Mouse (Mus musculus): ENCODE data around the gene Olfr118. TPM values are rescaled to one million over a fixed set of nuclear protein-coding genes. Genes with fewer than 3 reads are reported as not detected.

The Olfr118 gene
- not detected in 2 replicates for total RNA-seq (2023)

DNA sequence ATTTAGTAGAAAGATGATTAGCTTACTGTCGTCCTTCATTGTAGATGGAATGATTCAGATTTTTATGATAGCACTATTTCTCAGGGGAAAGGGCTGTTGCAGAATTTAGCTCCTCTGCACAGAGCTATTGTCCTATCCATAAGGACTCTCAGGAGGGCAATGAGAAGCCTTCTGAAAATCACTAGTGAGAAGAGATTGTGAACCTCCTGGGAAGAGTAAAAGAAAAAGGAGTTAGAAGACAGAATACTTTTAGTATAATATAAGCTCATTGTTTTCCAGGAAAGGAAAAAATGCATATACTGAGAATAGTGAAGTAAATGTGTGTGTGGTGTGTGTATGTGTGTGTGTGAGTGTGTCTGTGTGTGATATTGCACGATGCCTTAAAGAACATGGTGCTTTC lies at the start of gene Olfr118:
Olfr118 (plus strand) TSS at position 301 of the 400 bp plus-strand sequence.

DNA sequence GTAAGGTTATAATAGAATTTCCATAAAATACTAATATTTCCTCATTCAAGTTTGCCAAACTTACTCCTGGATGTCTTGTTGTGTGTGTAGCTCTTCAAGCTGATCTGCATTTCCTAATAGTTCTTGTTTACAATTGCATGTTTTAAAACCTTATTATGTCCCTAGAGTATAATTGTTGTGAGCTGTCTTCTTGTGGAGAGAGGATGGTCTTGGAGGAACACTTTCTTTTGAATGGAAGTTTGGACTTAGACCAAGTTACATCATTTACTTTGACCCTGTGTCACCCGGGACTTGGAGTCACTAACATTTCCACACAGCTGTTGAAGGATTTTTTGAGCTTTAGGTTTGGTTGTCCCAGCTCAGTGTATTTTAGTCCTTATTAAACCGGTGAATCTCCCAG lies 39.8 kb upstream of the Olfr118 start, which contains the start of the genes Olfr115 and Olfr116:
Olfr115 (minus strand) TSS at position 101 of the 400 bp plus-strand sequence.
Olfr116 (minus strand) TSS at position 191 of the 400 bp plus-strand sequence.

DNA sequence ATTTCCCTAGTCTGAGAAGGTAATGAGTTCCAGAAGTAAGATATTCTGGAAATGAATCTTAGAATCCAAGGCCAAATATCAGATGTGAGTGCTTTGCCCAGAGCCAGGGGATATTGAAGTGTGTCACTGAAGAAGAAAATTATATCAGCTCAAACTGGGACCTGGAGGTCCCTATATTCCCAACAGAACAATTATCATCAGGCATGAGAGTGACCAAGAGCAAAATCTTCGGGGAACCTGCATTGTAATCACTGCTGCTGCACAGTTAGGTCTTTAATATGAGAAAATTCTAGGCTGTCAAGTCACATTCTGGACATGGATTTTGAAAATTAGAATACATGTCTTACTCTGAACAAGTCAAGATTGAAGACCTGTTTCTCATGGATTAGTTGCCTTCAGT lies 3.1 kb upstream of the Olfr118 start, which contains the start of gene Olfr117:
Olfr117 (minus strand) TSS at position 101 of the 400 bp plus-strand sequence.

DNA sequence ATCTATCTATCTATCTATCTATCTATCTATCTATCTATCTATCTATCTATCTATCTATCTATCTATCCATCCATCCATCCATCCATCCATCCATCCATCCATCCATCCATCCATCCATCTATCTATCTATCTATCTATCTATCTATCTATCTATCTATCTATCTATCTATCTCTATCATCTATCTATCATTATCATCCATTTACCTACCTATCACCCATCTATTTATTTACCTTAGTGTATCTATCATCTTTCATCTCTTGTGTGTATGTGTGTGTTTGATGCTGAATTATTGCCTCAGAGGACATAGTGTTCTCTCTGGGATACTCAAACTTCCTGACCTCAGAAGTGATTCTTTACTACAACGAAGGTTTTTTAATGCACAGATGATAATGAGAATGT lies 29.5 kb downstream of the Olfr118 start, which contains the start of gene Olfr119:
Olfr119 (plus strand) TSS at position 301 of the 400 bp plus-strand sequence.

DNA sequence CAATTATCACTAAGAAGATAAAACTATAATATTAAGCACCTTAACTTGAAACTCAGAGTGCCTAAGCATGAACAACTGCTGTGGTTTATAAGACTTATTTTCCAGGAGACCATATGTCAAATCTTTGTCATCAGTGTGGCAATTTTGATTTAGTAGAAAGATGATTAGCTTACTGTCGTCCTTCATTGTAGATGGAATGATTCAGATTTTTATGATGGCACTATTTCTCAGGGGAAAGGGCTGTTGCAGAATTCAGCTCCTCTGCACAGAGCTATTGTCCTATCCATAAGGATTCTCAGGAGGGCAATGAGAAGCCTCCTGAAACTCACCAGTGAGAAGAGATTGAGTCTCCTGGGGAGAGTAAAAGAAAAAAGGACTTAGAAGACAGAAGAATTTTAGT lies 54.7 kb downstream of the Olfr118 start, which contains the start of gene Olfr120:
Olfr120 (plus strand) TSS at position 301 of the 400 bp plus-strand sequence.

Other genes starting within 250 kb of the Olfr118 start
- not detected in 2 replicates for gene Olfr108, start 221.5 kb upstream of the Olfr118 start, total RNA-seq (2023)
- not detected in 2 replicates for gene Olfr109, start 208.1 kb upstream of the Olfr118 start, total RNA-seq (2023)
- gene H2-M2, start 183.4 kb upstream of the Olfr118 start, total RNA-seq (2023): not detected in 2 replicates
- not detected in 2 replicates for gene Olfr110, start 174.5 kb upstream of the Olfr118 start, total RNA-seq (2023)
- gene Olfr111, start 159.0 kb upstream of the Olfr118 start, total RNA-seq (2023): not detected in 2 replicates
- gene Olfr112, start 97.5 kb upstream of the Olfr118 start, total RNA-seq (2023): not detected in 2 replicates
- not detected in 2 replicates for gene Olfr113, start 89.3 kb upstream of the Olfr118 start, total RNA-seq (2023)
- not detected in 2 replicates for gene Olfr114, start 74.2 kb upstream of the Olfr118 start, total RNA-seq (2023)
- gene Olfr115, start 39.9 kb upstream of the Olfr118 start, total RNA-seq (2023): not detected in 2 replicates
- gene Olfr116, start 39.8 kb upstream of the Olfr118 start, total RNA-seq (2023): not detected in 2 replicates
- not detected in 2 replicates for gene Olfr117, start 3.2 kb upstream of the Olfr118 start, total RNA-seq (2023)
- not detected in 2 replicates for gene Olfr119, start 29.6 kb downstream of the Olfr118 start, total RNA-seq (2023)
- not detected in 2 replicates for gene Olfr120, start 54.8 kb downstream of the Olfr118 start, total RNA-seq (2023)
- gene Olfr121, start 81.9 kb downstream of the Olfr118 start, total RNA-seq (2023): not detected in 2 replicates
- gene Olfr122, start 101.6 kb downstream of the Olfr118 start, total RNA-seq (2023): not detected in 2 replicates
- gene Olfr123, start 126.5 kb downstream of the Olfr118 start, total RNA-seq (2023): not detected in 2 replicates
- not detected in 2 replicates for gene Olfr124, start 132.9 kb downstream of the Olfr118 start, total RNA-seq (2023)
- gene Olfr125, start 166.0 kb downstream of the Olfr118 start, total RNA-seq (2023): not detected in 2 replicates
- not detected in 2 replicates for gene Olfr126, start 180.5 kb downstream of the Olfr118 start, total RNA-seq (2023)
- gene Olfr127, start 233.4 kb downstream of the Olfr118 start, total RNA-seq (2023): not detected in 2 replicates